Mouse (Mus musculus) forebrain, embryonic 14.5 days (tissue): ENCODE data around the gene Cdyl. TPM values are rescaled to one million over a fixed set of nuclear protein-coding genes. Genes with fewer than 3 reads are reported as not detected.

ENCODE experiments used
- ATAC-seq: fragments of 200-750 bp; cut with Nextera tagmentation; 2 replicates; pipeline ENCODE4 v1.8.0; 2017; ENCODE audit warnings: mild to moderate bottlenecking, moderate library complexity
- DNase-seq: peaks from one replicate; pipeline ENCODE4 v3.0.0-alpha.2; 2015; ENCODE audit warnings: low spot score
- H3K27ac ChIP-seq: fragments of 300-500 bp; sonication (generic); 2 replicates; pipeline ENCODE4 v1.5.1; 2014; ENCODE audit warnings: low read depth, mild to moderate bottlenecking, control low read depth, low read length, moderate library complexity
- H3K27me3 ChIP-seq: fragments of 300-500 bp; sonication (generic); replicated peaks from 2 replicates; pipeline ENCODE4 v1.6.1; 2014; ENCODE audit warnings: low read length, control low read depth, mixed read lengths; ENCODE audit not compliant: control insufficient read depth, insufficient read depth
- H3K36me3 ChIP-seq: fragments of 300-500 bp; sonication (generic); 2 replicates; pipeline ENCODE4 v1.6.1; 2014; ENCODE audit warnings: low read length, control low read depth; ENCODE audit not compliant: control insufficient read depth, insufficient read depth
- H3K4me1 ChIP-seq: fragments of 300-500 bp; sonication (generic); 2 replicates; pipeline ENCODE4 v1.6.1; 2014; ENCODE audit warnings: antibody characterized with exemption, low read length, control low read depth; ENCODE audit not compliant: control insufficient read depth, insufficient read depth
- H3K4me2 ChIP-seq: fragments of 300-500 bp; sonication (generic); 2 replicates; pipeline ENCODE4 v1.6.1; 2014; ENCODE audit warnings: mild to moderate bottlenecking, control low read depth, low read length
- H3K4me3 ChIP-seq: fragments of 300-500 bp; sonication (generic); 2 replicates; pipeline ENCODE4 v1.5.1; 2014; ENCODE audit warnings: low read depth, low read length, control low read depth
- H3K9ac ChIP-seq: fragments of 300-500 bp; sonication (generic); 2 replicates; pipeline ENCODE4 v1.6.1; 2014; ENCODE audit warnings: mild to moderate bottlenecking, low read length, control low read depth, moderate library complexity
- H3K9me3 ChIP-seq: fragments of 300-500 bp; sonication (generic); replicated peaks from 2 replicates; pipeline ENCODE4 v1.6.1; 2016; ENCODE audit warnings: low read length, control low read depth, mixed read lengths; ENCODE audit not compliant: control insufficient read depth
- WGBS: fragments of 180-500 bp; shearing (Covaris S2); extraction: QIAGEN DNeasy Blood & Tissue Kit; methylation state at CpG from one replicate; pipeline ENCODE4 v1.1.7; 2014; 5-methylcytosine and 5-hydroxymethylcytosine counted together
- polyA plus RNA-seq: library from polyadenylated mRNA; unstranded; fragments of >200 nt; fragmentation: Nextera tagmentation; extraction: Ambion mirVana; gene quantifications from 2 replicates; pipeline ENCODE4 v1.2.1, GENCODE M21; 2014

Gene Cdyl
- polyA plus RNA-seq, 1 experiment from 2014 or later = 4.5 TPM

- Histone ChIP-seq H3K9me3 (no peaks in the 10 kb centered on the region), H3K36me3 (no peaks in the 10 kb centered on the region), H3K27ac (no peak overlapping the region), H3K4me3 (no peak overlapping the region), H3K4me1 (no peaks in the 10 kb centered on the region), H3K27me3 (no peaks in the 10 kb centered on the region), H3K9ac (no peak overlapping the region), H3K4me2 (no peak overlapping the region)
- WGBS = 85% methylated on average over 7 of the region's 7 CpGs
- DNase-seq = no peak
- no peak for ATAC-seq
Observed at GRCm38 (mm10) chr13:35677433-35678051, 17.9 kb downstream of the Cdyl start.

- H3K27me3 ChIP-seq = no peaks in the 10 kb centered on the region
- H3K9ac ChIP-seq = no peak overlapping the region
- no peaks in the 10 kb centered on the region for H3K4me1 ChIP-seq
- H3K9me3 ChIP-seq = no peaks in the 10 kb centered on the region
- H3K4me3 ChIP-seq = no peak overlapping the region
- H3K27ac ChIP-seq = no peak overlapping the region
- DNase-seq = no peak
- no peak overlapping the region for H3K4me2 ChIP-seq
- 89% methylated on average over 6 of the region's 6 CpGs for WGBS
- no peak for ATAC-seq
- no peaks in the 10 kb centered on the region for H3K36me3 ChIP-seq
Observed at GRCm38 (mm10) chr13:35678691-35679090, 19.1 kb downstream of the Cdyl start.

- no peak for DNase-seq
- Histone ChIP-seq H3K9ac (no peak overlapping the region), H3K9me3 (no peaks in the 10 kb centered on the region), H3K27ac (no peak overlapping the region), H3K4me3 (no peak overlapping the region), H3K36me3 (no peaks in the 10 kb centered on the region), H3K4me1 (no peaks in the 10 kb centered on the region), H3K27me3 (no peaks in the 10 kb centered on the region), H3K4me2 (no peak overlapping the region)
- WGBS = 87% methylated on average over 3 of the region's 3 CpGs
- ATAC-seq = no peak
Observed at GRCm38 (mm10) chr13:35681361-35681760, 21.7 kb downstream of the Cdyl start.

- ATAC-seq (no peak), DNase-seq (no peak)
- WGBS = 84% methylated on average over 8 of the region's 8 CpGs
- H3K4me2 ChIP-seq = no peak overlapping the region
- no peaks in the 10 kb centered on the region for H3K4me1 ChIP-seq
- H3K27me3 ChIP-seq = no peaks in the 10 kb centered on the region
- H3K27ac ChIP-seq = no peak overlapping the region
- H3K36me3 ChIP-seq = no peaks in the 10 kb centered on the region
- no peaks in the 10 kb centered on the region for H3K9me3 ChIP-seq
- H3K9ac ChIP-seq = no peak overlapping the region
- no peak overlapping the region for H3K4me3 ChIP-seq
Observed at GRCm38 (mm10) chr13:35686273-35686672, 26.6 kb downstream of the Cdyl start.

GRCm38 (mm10) chr13:35689560-35689959 lies 29.9 kb downstream of the Cdyl start:
- H3K9ac ChIP-seq = no peak overlapping the region
- H3K9me3 ChIP-seq = no peaks in the 10 kb centered on the region
- WGBS = 90% methylated on average over 3 of the region's 3 CpGs
- H3K27me3 ChIP-seq = no peaks in the 10 kb centered on the region
- no peak overlapping the region for H3K4me3 ChIP-seq
- DNase-seq (no peak), ATAC-seq (no peak)
- H3K36me3 ChIP-seq = no peaks in the 10 kb centered on the region
- no peak overlapping the region for H3K27ac ChIP-seq
- H3K4me1 ChIP-seq = no peaks in the 10 kb centered on the region
- H3K4me2 ChIP-seq = no peak overlapping the region

- 90% methylated on average over 4 of the region's 4 CpGs for WGBS
- Histone ChIP-seq H3K36me3 (no peaks in the 10 kb centered on the region), H3K9me3 (no peaks in the 10 kb centered on the region), H3K4me3 (no peak overlapping the region), H3K27ac (no peak overlapping the region), H3K9ac (no peak overlapping the region), H3K4me2 (no peak overlapping the region), H3K27me3 (no peaks in the 10 kb centered on the region), H3K4me1 (no peaks in the 10 kb centered on the region)
- no peak for ATAC-seq
- DNase-seq = no peak
Observed at GRCm38 (mm10) chr13:35717658-35718057, 58.0 kb downstream of the Cdyl start.

GRCm38 (mm10) chr13:35719581-35719980 lies 59.9 kb downstream of the Cdyl start:
- no peaks in the 10 kb centered on the region for H3K4me1 ChIP-seq
- H3K4me2 ChIP-seq = no peak overlapping the region
- H3K27me3 ChIP-seq = no peaks in the 10 kb centered on the region
- H3K36me3 ChIP-seq = no peaks in the 10 kb centered on the region
- H3K9me3 ChIP-seq = no peaks in the 10 kb centered on the region
- no peak overlapping the region for H3K4me3 ChIP-seq
- DNase-seq (no peak), ATAC-seq (no peak)
- H3K27ac ChIP-seq = no peak overlapping the region
- no peak overlapping the region for H3K9ac ChIP-seq
- WGBS = 80% methylated on average over 6 of the region's 6 CpGs

GRCm38 (mm10) chr13:35723073-35723472 lies 63.4 kb downstream of the Cdyl start:
- H3K27ac ChIP-seq = no peak overlapping the region

GRCm38 (mm10) chr13:35726025-35726424 lies 66.4 kb downstream of the Cdyl start:
- Histone ChIP-seq H3K27me3 (no peaks in the 10 kb centered on the region), H3K9ac (no peak overlapping the region), H3K4me3 (no peak overlapping the region), H3K36me3 (no peaks in the 10 kb centered on the region), H3K9me3 (no peaks in the 10 kb centered on the region), H3K27ac (no peak overlapping the region), H3K4me1 (no peaks in the 10 kb centered on the region), H3K4me2 (no peak overlapping the region)
- WGBS = 97% methylated on average over 3 of the region's 3 CpGs
- ATAC-seq = no peak
- no peak for DNase-seq

More at GRCm38 (mm10) chr13:35723073-35723472, 63.4 kb downstream of the Cdyl start:
- no peaks in the 10 kb centered on the region for H3K27me3 ChIP-seq
- WGBS = 74% methylated on average over 1 of the region's 1 CpGs
- H3K4me3 ChIP-seq = no peak overlapping the region
- H3K9ac ChIP-seq = no peak overlapping the region
- no peak overlapping the region for H3K4me2 ChIP-seq
- H3K4me1 ChIP-seq = no peaks in the 10 kb centered on the region
- ATAC-seq = no peak
- no peak for DNase-seq
- H3K9me3 ChIP-seq = no peaks in the 10 kb centered on the region
- no peaks in the 10 kb centered on the region for H3K36me3 ChIP-seq
